Mouse (Mus musculus): ENCODE measurements at regions not wholly inside any gene's neighbourhood (a gene's known extent, or its start where the extent isn't known, plus 50 kb on each side); places are given as distances from the start of the nearest gene placed in this dataset.

GRCm38 (mm10) chr1:186183204-186183651 lies 66.1 kb upstream of the Lyplal1 start:
- Histone ChIP-seq H3K4me2 (ENCODE audit: low read length) (peak overlapping the region; percentile 47), H3K9me3 (replicated peaks; ENCODE audit: control insufficient read depth, low read length) (no peaks in the 10 kb centered on the region), H3K9ac (ENCODE audit: low read length) (peak overlapping the region; percentile 26; the same call in 1 of the 2 replicates), H3K4me3 (ENCODE audit: low read depth, low read length) (no peak overlapping the region), H3K36me3 (ENCODE audit: control insufficient read depth, insufficient read depth, low read length) (no peaks in the 10 kb centered on the region), H3K27ac (ENCODE audit: low read depth, low read length) (no peak overlapping the region), H3K27me3 (replicated peaks; ENCODE audit: control insufficient read depth, insufficient read depth, low read length) (no peaks in the 10 kb centered on the region), H3K4me1 (ENCODE audit: control insufficient read depth, insufficient read depth, low read length) (peaks cover 7% of the 10 kb centered on the region; the same call in 1 of the 2 replicates)
- WGBS, result 65% methylated on average over 8 of the region's 8 CpGs
- ATAC-seq (peak; percentile 50), DNase-seq (ENCODE audit: low spot score) (no peak)

GRCm38 (mm10) chr1:186182498-186183203 lies 65.5 kb upstream of the Lyplal1 start:
- Histone ChIP-seq H3K4me1 (ENCODE audit: control insufficient read depth, insufficient read depth, low read length) (peaks cover 7% of the 10 kb centered on the region; the same call in 1 of the 2 replicates), H3K27ac (ENCODE audit: low read depth, low read length) (no peak overlapping the region), H3K4me2 (ENCODE audit: low read length) (peak overlapping the region; percentile 47), H3K9ac (ENCODE audit: low read length) (peak overlapping the region; percentile 26; the same call in 1 of the 2 replicates), H3K4me3 (ENCODE audit: low read depth, low read length) (peak overlapping the region; percentile 1; the same call in 1 of the 2 replicates), H3K36me3 (ENCODE audit: control insufficient read depth, insufficient read depth, low read length) (no peaks in the 10 kb centered on the region), H3K27me3 (replicated peaks; ENCODE audit: control insufficient read depth, insufficient read depth, low read length) (no peaks in the 10 kb centered on the region), H3K9me3 (replicated peaks; ENCODE audit: control insufficient read depth, low read length) (no peaks in the 10 kb centered on the region)
- peak; percentile 80 for ATAC-seq
- WGBS, result 21% methylated on average over 23 of the region's 23 CpGs
- peak; percentile 83 for DNase-seq (ENCODE audit: low spot score)

GRCm38 (mm10) chr1:186177019-186177418 lies 59.9 kb upstream of the Lyplal1 start:
- ATAC-seq, result no peak
- Histone ChIP-seq H3K27ac (ENCODE audit: low read depth, low read length) (no peak overlapping the region), H3K9me3 (replicated peaks; ENCODE audit: control insufficient read depth, low read length) (no peaks in the 10 kb centered on the region), H3K4me3 (ENCODE audit: low read depth, low read length) (no peak overlapping the region), H3K36me3 (ENCODE audit: control insufficient read depth, insufficient read depth, low read length) (no peaks in the 10 kb centered on the region), H3K27me3 (replicated peaks; ENCODE audit: control insufficient read depth, insufficient read depth, low read length) (no peaks in the 10 kb centered on the region), H3K9ac (ENCODE audit: low read length) (no peak overlapping the region), H3K4me2 (ENCODE audit: low read length) (no peak overlapping the region), H3K4me1 (ENCODE audit: control insufficient read depth, insufficient read depth, low read length) (no peaks in the 10 kb centered on the region)
- 76% methylated on average over 3 of the region's 3 CpGs for WGBS
- no peak for DNase-seq (ENCODE audit: low spot score)

GRCm38 (mm10) chr1:186173472-186174014 lies 56.4 kb upstream of the Lyplal1 start:
- Histone ChIP-seq H3K4me2 (ENCODE audit: low read length) (no peak overlapping the region), H3K27me3 (replicated peaks; ENCODE audit: control insufficient read depth, insufficient read depth, low read length) (no peaks in the 10 kb centered on the region), H3K4me1 (ENCODE audit: control insufficient read depth, insufficient read depth, low read length) (no peaks in the 10 kb centered on the region), H3K9me3 (replicated peaks; ENCODE audit: control insufficient read depth, low read length) (no peaks in the 10 kb centered on the region), H3K36me3 (ENCODE audit: control insufficient read depth, insufficient read depth, low read length) (no peaks in the 10 kb centered on the region), H3K4me3 (ENCODE audit: low read depth, low read length) (no peak overlapping the region), H3K9ac (ENCODE audit: low read length) (no peak overlapping the region), H3K27ac (ENCODE audit: low read depth, low read length) (no peak overlapping the region)
- no peak for ATAC-seq
- WGBS, result 89% methylated on average over 8 of the region's 8 CpGs
- no peak for DNase-seq (ENCODE audit: low spot score)

GRCm38 (mm10) chr1:186171691-186172090 lies 54.6 kb upstream of the Lyplal1 start:
- Histone ChIP-seq H3K4me2 (ENCODE audit: low read length) (no peak overlapping the region), H3K4me3 (ENCODE audit: low read depth, low read length) (no peak overlapping the region), H3K27me3 (replicated peaks; ENCODE audit: control insufficient read depth, insufficient read depth, low read length) (no peaks in the 10 kb centered on the region), H3K27ac (ENCODE audit: low read depth, low read length) (no peak overlapping the region), H3K9ac (ENCODE audit: low read length) (no peak overlapping the region), H3K9me3 (replicated peaks; ENCODE audit: control insufficient read depth, low read length) (no peaks in the 10 kb centered on the region), H3K36me3 (ENCODE audit: control insufficient read depth, insufficient read depth, low read length) (no peaks in the 10 kb centered on the region), H3K4me1 (ENCODE audit: control insufficient read depth, insufficient read depth, low read length) (no peaks in the 10 kb centered on the region)
- 90% methylated on average over 6 of the region's 6 CpGs for WGBS
- DNase-seq (ENCODE audit: low spot score), result no peak
- ATAC-seq, result no peak

Measured in forebrain, embryonic 14.5 days (tissue).